Mouse (Mus musculus) erythroblast, embryonic 14.5 days (primary cell): Measurements from ENCODE around the gene Clec16a. TPM values are rescaled to one million over a fixed set of nuclear protein-coding genes. Genes with fewer than 3 reads are reported as not detected.

Experiments
- H3K27me3 ChIP-seq: 2 replicates; pipeline ENCODE4 v1.6.1; 2012; ENCODE audit warnings: inconsistent platforms; ENCODE audit not compliant: control insufficient read depth
- H3K36me3 ChIP-seq: 2 replicates; pipeline ENCODE4 v1.6.1; 2012; ENCODE audit warnings: mild to moderate bottlenecking, inconsistent platforms; ENCODE audit not compliant: control insufficient read depth
- H3K4me1 ChIP-seq: 2 replicates; pipeline ENCODE4 v1.6.1; 2012; ENCODE audit warnings: inconsistent platforms; ENCODE audit not compliant: control insufficient read depth
- H3K4me3 ChIP-seq: replicated peaks from 2 replicates; pipeline ENCODE3; 2012; ENCODE audit warnings: moderate library complexity, mild to moderate bottlenecking, inconsistent platforms
- H3K9me3 ChIP-seq: 2 replicates; pipeline ENCODE4 v1.6.1; 2012; ENCODE audit warnings: low read length, inconsistent platforms, mixed read lengths; ENCODE audit not compliant: control insufficient read depth
- GATA1 ChIP-seq: IDR thresholded peaks from 2 replicates; pipeline ENCODE4 v1.6.1; 2012; ENCODE audit warnings: low read length, inconsistent platforms, mixed read lengths
- TAL1 ChIP-seq: IDR thresholded peaks from 3 replicates; pipeline ENCODE4 v1.6.1; 2012; ENCODE audit warnings: low read length, inconsistent platforms, mixed read lengths
- polyA plus RNA-seq: library from polyadenylated mRNA; stranded (reverse); fragments of >175 nt; gene quantifications from 2 replicates; pipeline ENCODE4 v1.2.3, GENCODE M21; 2012

Gene Clec16a
- polyA plus RNA-seq, 1 experiment, result 0.99 TPM

GRCm38 (mm10) chr16:10515953-10516572 is 29.1 kb upstream of the Clec16a start:
- TF ChIP-seq TAL1 (no peak), GATA1 (no peak)
- Histone ChIP-seq H3K27me3 (no peaks in the 10 kb centered on the region), H3K9me3 (no peaks in the 10 kb centered on the region), H3K4me1 (no peaks in the 10 kb centered on the region), H3K36me3 (no peaks in the 10 kb centered on the region), H3K4me3 (no peak overlapping the region)

- no peaks in the 10 kb centered on the region for H3K9me3 ChIP-seq
- no peaks in the 10 kb centered on the region for H3K4me1 ChIP-seq
- no peak overlapping the region for H3K4me3 ChIP-seq
- TF ChIP-seq GATA1 (no peak), TAL1 (no peak)
- H3K27me3 ChIP-seq, result no peaks in the 10 kb centered on the region
- no peaks in the 10 kb centered on the region for H3K36me3 ChIP-seq
These were observed 27.1 kb upstream of the Clec16a start for GRCm38 (mm10) chr16:10518030-10518429.

- H3K4me3 ChIP-seq, result no peak overlapping the region
- H3K27me3 ChIP-seq, result no peaks in the 10 kb centered on the region
- TF ChIP-seq TAL1, result no peak
- no peaks in the 10 kb centered on the region for H3K9me3 ChIP-seq
- no peaks in the 10 kb centered on the region for H3K36me3 ChIP-seq
- no peaks in the 10 kb centered on the region for H3K4me1 ChIP-seq
These were observed 24.1 kb upstream of the Clec16a start for GRCm38 (mm10) chr16:10520908-10521614.

- H3K27me3 ChIP-seq, result no peaks in the 10 kb centered on the region
- H3K4me3 ChIP-seq, result no peak overlapping the region
- H3K4me1 ChIP-seq, result no peaks in the 10 kb centered on the region
- TF ChIP-seq TAL1 (no peak), GATA1 (no peak)
- H3K36me3 ChIP-seq, result no peaks in the 10 kb centered on the region
- no peaks in the 10 kb centered on the region for H3K9me3 ChIP-seq
These were observed 22.3 kb upstream of the Clec16a start for GRCm38 (mm10) chr16:10522811-10523210.

GRCm38 (mm10) chr16:10523650-10524049 is 21.5 kb upstream of the Clec16a start:
- no peaks in the 10 kb centered on the region for H3K4me1 ChIP-seq
- H3K27me3 ChIP-seq, result no peaks in the 10 kb centered on the region
- no peak overlapping the region for H3K4me3 ChIP-seq
- no peaks in the 10 kb centered on the region for H3K36me3 ChIP-seq
- no peak for TF ChIP-seq TAL1
- no peak for TF ChIP-seq GATA1
- H3K9me3 ChIP-seq, result no peaks in the 10 kb centered on the region

- H3K27me3 ChIP-seq, result no peaks in the 10 kb centered on the region
- no peak for TF ChIP-seq TAL1
- TF ChIP-seq GATA1, result no peak
- H3K4me1 ChIP-seq, result no peaks in the 10 kb centered on the region
- no peaks in the 10 kb centered on the region for H3K9me3 ChIP-seq
- H3K4me3 ChIP-seq, result no peak overlapping the region
- H3K36me3 ChIP-seq, result no peaks in the 10 kb centered on the region
These were observed 20.1 kb upstream of the Clec16a start for GRCm38 (mm10) chr16:10524866-10525609.

GRCm38 (mm10) chr16:10525610-10525980 is 19.5 kb upstream of the Clec16a start:
- Histone ChIP-seq H3K27me3 (no peaks in the 10 kb centered on the region), H3K36me3 (peaks cover 4% of the 10 kb centered on the region; the same call in 1 of the 2 replicates), H3K4me3 (no peak overlapping the region), H3K9me3 (no peaks in the 10 kb centered on the region), H3K4me1 (no peaks in the 10 kb centered on the region)
- no peak for TF ChIP-seq TAL1
- no peak for TF ChIP-seq GATA1

- TF ChIP-seq GATA1, result no peak
- no peak for TF ChIP-seq TAL1
- Histone ChIP-seq H3K36me3 (peaks cover 4% of the 10 kb centered on the region; the same call in 1 of the 2 replicates), H3K4me1 (no peaks in the 10 kb centered on the region), H3K9me3 (no peaks in the 10 kb centered on the region), H3K4me3 (no peak overlapping the region), H3K27me3 (no peaks in the 10 kb centered on the region)
These were observed 18.0 kb upstream of the Clec16a start for GRCm38 (mm10) chr16:10527046-10527644.

- H3K4me1 ChIP-seq, result no peaks in the 10 kb centered on the region
- TF ChIP-seq GATA1, result no peak
- H3K9me3 ChIP-seq, result no peaks in the 10 kb centered on the region
- H3K36me3 ChIP-seq, result peaks cover 4% of the 10 kb centered on the region; the same call in 1 of the 2 replicates
- H3K4me3 ChIP-seq, result no peak overlapping the region
- no peaks in the 10 kb centered on the region for H3K27me3 ChIP-seq
These were observed 16.8 kb upstream of the Clec16a start for GRCm38 (mm10) chr16:10528382-10528781.
